Mouse (Mus musculus) WW6 (cell line): ENCODE measurements around the gene Dglucy.
A peak's percentile ranks its signal among the peaks of the same experiment; 100 is the strongest.
"Not testable (repeated sequence)": the region's sequence is repeated elsewhere in the genome, so short reads cannot be mapped to it uniquely, and the experiment has no call there.

Experiments used
- DNase-seq: peaks from one replicate; pipeline ENCODE4 v3.0.0-alpha.2; 2013; ENCODE audit warnings: low read depth, low spot score

Gene Dglucy

DNA sequence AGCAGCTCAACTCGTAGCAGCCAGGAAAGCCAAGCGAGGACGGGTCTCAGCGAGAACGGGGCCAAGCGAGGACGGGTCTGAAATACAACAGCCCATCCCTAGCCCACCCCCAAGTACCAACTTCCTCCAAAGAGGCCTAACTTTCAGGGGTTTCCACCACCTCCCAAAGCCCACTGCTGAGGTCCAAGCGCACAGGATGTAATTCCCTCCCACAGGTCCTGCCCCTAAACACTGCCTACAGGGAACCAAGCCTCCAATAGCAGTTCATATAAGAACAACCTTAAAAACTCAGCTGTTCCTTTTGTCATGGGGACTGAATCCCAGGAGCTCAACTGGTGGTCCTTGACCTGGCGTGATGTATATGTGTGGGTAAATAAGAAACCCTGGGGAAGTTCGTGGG is 1.6 kb downstream of the Dglucy start:
- no peak for DNase-seq

- DNase-seq, result no peak
Observed at GRCm38 (mm10) chr12:100781428-100782120, 2.7 kb downstream of the Dglucy start.

GRCm38 (mm10) chr12:100784152-100784551 is 5.3 kb downstream of the Dglucy start:
- no peak for DNase-seq

- no peak for DNase-seq
Observed at GRCm38 (mm10) chr12:100785344-100785743, 6.5 kb downstream of the Dglucy start.

DNA sequence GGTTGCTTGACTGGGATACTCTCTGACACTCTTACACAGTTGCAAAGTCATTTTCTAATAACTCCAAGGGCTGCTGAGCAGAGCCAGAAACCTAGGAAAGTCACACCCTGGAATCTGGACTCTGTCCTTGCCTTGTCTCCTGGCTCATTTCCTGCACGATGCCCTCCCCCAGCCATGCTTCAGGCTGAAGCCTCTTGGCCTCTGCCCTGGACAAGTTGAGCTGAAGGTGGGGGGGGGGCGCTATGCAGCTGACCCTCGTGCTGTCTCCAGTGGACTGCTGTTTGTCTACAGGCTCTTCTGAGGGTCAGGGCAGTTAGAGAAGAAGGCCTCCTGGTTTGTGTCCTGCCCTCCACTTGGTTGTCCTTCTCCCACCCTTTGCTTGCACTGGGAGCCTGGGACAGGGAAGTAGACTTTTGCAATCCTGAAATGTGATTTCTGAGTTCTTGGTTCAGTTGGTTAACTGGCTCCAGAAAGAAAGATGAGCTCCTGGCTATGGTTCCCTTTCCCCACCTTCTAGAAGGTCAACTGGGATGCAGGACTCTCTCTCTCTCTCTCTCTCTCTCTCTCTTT is 11.2 kb downstream of the Dglucy start:
- no peak for DNase-seq

DNA sequence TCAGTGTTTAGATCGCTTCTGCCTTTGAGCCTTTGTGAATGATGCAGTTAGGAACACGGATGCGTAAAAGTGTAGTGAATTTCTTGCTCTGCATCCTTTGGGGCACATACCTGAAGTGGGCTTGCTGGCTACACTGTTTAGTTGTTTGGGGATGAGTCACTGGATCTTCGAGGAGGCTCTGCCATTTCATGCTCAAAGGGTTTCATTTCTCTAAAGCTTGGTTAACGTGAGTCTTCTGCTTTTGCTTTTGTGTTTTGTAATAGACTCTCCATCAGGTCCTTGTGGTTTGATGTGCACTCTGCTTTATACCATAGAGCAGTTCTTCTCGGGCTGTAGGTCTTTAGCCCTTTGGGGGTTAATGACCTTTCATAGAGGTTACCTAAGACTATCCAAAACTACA is 12.6 kb downstream of the Dglucy start:
- no peak for DNase-seq

DNA sequence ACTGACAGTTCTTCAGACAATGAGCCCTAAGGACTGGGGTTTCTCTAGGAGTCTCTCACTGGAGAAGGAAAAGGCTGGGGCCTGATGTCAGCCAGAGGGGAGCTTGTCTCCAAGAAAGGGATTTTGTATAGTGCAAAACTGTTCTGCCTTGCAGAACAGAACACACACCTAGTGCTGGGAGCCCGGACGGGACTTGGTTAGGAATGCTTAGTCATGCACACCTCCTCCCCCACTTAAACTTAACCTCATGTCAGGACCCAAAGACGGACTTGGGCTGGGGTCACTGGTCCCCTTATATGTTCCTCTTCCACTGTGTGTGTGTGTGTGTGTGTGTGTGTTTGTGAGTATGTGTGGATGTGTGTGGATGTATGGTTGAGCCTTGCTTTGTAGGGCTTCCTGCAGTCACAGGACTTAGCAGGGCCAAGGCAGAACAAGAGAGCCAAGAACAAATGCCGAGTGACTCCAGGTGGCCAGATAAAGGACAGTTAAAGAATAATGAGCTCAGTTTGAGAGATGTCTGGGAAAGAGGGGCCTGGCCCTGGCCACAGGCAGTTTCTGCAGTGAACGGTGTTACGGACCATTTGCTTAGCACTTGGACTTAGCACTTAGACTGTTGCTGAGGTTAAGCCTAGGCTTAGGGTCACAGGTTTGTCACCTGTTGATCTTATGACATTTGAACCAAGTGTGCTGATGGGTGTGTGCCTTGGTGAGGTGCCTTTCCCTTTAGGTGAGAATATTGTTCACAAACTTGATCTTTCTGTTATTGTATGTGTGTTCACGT is 15.8 kb downstream of the Dglucy start:
- no peak for DNase-seq

- no peak for DNase-seq
Observed at GRCm38 (mm10) chr12:100795390-100796036, 16.7 kb downstream of the Dglucy start.

DNA sequence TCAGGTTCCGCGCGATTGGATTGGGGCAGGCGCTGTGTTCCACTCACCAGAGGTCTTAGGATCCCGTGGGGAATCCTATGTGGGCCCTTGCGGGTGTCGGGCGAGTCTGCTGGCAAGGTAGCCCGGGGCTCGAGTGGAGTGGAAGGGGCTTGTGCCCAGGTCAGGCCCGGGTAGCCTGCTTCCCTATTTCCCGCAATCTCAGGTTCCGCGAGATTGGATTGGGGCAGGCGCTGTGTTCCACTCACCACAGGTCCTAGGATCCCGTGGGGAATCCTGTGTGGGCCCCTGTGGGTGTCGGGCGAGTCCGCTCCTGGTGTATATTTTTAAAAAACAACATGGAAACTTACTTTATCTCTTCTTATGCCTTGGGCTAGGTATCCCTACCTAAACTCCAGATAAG is 24.5 kb downstream of the Dglucy start:
- DNase-seq, result not testable (repeated sequence)

DNA sequence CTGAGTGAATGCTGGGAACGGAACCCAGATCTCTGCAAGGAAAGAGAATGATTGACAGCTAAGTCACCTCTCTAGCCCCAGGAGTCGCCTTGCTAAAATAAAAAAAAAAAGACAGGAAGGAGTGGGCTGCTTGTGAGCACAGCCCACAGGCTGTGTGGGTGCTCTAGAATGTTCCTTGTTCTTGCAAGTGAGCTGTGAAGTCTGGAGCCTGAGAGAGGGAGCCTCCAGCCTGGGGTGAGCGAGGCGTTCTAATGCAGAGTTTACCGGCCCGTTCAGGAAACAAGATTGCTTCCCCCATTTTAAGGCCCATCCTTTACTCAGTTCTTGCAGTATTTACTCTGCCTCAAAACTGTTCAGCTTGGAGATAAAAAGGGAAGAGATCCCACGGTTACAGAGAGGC is 28.4 kb downstream of the Dglucy start:
- DNase-seq, result no peak

- DNase-seq, result no peak
Observed at GRCm38 (mm10) chr12:100808609-100809280, 29.9 kb downstream of the Dglucy start.

- DNase-seq, result no peak
Observed at GRCm38 (mm10) chr12:100810542-100810941, 31.7 kb downstream of the Dglucy start.

DNA sequence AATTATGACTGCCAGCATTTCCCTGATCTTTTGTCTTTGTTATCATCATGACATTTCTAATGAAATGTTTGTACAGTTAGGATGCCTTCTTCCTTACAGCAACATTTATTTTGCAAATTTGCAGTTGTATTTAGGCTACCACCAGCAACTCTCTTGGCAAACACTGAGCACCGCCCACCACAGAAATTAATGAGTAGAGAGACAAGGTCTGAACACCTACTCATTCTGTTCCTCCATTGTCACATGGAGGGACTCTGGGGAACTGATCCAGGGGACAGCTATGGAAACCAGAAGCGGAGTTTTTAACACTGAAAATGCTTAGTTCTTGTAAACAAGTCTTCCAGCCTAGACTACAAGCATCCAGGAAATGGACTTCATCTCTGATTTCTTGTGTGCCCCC is 35.0 kb downstream of the Dglucy start:
- no peak for DNase-seq

- DNase-seq, result no peak
Observed at GRCm38 (mm10) chr12:100814671-100815070, 35.8 kb downstream of the Dglucy start.

- no peak for DNase-seq
Observed at GRCm38 (mm10) chr12:100816906-100817305, 38.0 kb downstream of the Dglucy start.

GRCm38 (mm10) chr12:100819965-100820364 is 41.1 kb downstream of the Dglucy start:
- DNase-seq, result no peak

GRCm38 (mm10) chr12:100831021-100831420 is 52.2 kb downstream of the Dglucy start:
- DNase-seq, result no peak

GRCm38 (mm10) chr12:100831629-100832325 is 52.9 kb downstream of the Dglucy start:
- DNase-seq, result peak; percentile 34

GRCm38 (mm10) chr12:100837208-100837607 is 58.4 kb downstream of the Dglucy start:
- DNase-seq, result no peak

DNA sequence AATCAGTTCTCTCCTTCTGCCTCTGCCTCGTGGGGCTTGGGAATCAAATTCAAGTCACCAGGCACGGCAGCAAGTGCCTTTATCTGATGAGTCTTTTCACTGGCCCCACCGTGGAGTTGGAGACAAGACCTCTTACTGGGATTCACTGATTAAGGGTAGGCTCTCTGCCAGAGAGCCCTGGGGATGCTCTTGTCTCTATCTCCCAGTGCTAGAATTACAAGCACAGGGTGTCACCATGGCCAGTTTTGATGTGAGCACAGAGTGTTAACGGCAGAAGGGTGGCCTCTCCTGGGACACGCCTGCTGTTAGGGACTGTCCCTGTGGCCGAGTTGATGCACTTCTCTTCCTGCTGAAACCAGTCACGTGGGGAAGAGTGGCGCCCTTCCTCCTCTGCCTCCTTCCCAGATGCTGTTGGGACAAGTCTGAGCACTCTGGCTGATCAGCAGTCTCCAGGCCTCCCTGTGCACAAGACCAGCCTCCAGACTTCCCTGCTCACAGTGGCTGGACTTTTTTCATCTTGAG is 60.3 kb downstream of the Dglucy start:
- no peak for DNase-seq

DNA sequence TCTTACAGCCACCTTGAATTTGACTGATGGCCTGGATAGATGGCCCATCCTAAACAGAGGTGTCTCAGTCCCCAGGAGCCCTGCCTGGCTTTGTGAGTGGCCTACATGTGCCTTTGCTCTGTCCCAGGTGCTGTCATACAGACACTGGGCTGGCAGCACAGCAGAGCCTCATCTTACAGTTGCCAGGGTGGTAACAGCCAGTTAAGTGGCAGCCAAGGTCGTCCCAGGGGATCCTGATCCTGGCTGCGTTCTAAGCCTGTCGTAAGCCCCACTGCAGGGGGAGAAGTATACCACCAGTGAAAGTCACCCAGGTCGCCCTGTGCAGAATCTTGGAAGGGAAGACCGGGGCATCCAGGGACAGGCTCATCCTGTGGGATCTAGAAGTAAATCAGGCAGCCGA is 61.1 kb downstream of the Dglucy start:
- no peak for DNase-seq
